Mouse (Mus musculus): ENCODE data around the gene Rffl. TPM values are rescaled to one million over a fixed set of nuclear protein-coding genes. Genes with fewer than 3 reads are reported as not detected.

Gene Rffl
- polyA plus RNA-seq, 1 experiment from 2014 or later = 4.7 TPM

Other genes starting within 250 kb of the Rffl start
- 0.32 and 0.35 TPM in 2 replicates for gene Cct6b, start 106.9 kb downstream of the Rffl start, polyA plus RNA-seq (2015; fragmentation: Nextera tagmentation; extraction: Ambion mirVana)
- gene Zfp830, start 106.9 kb downstream of the Rffl start, polyA plus RNA-seq (2015; fragmentation: Nextera tagmentation; extraction: Ambion mirVana) = 29.6 and 31.0 TPM in 2 replicates
- 27.0 and 29.9 TPM in 2 replicates for gene Lig3, start 90.1 kb downstream of the Rffl start, polyA plus RNA-seq (2015; fragmentation: Nextera tagmentation; extraction: Ambion mirVana)
- gene Rad51d, start 19.4 kb upstream of the Rffl start, polyA plus RNA-seq (2015; fragmentation: Nextera tagmentation; extraction: Ambion mirVana) = 12.3 and 13.4 TPM in 2 replicates
- 0.71 and 0.80 TPM in 2 replicates for gene Fndc8, start 20.9 kb upstream of the Rffl start, polyA plus RNA-seq (2015; fragmentation: Nextera tagmentation; extraction: Ambion mirVana)
- 27.3 and 35.3 TPM in 2 replicates for gene Nle1, start 37.2 kb upstream of the Rffl start, polyA plus RNA-seq (2015; fragmentation: Nextera tagmentation; extraction: Ambion mirVana)
- 1.2 and 1.3 TPM in 2 replicates for gene Unc45b, start 39.3 kb upstream of the Rffl start, polyA plus RNA-seq (2015; fragmentation: Nextera tagmentation; extraction: Ambion mirVana)
- 1.00 and 1.0 TPM in 2 replicates for gene Slfn5, start 80.1 kb upstream of the Rffl start, polyA plus RNA-seq (2015; fragmentation: Nextera tagmentation; extraction: Ambion mirVana)
- gene Slfn9, start 120.6 kb upstream of the Rffl start, polyA plus RNA-seq (2015; fragmentation: Nextera tagmentation; extraction: Ambion mirVana) = 2.7 and 2.8 TPM in 2 replicates
- gene Slfn8, start 149.6 kb upstream of the Rffl start, polyA plus RNA-seq (2015; fragmentation: Nextera tagmentation; extraction: Ambion mirVana) = 0.10 and 0.35 TPM in 2 replicates
- gene Slfn2, start 193.9 kb upstream of the Rffl start, polyA plus RNA-seq (2015; fragmentation: Nextera tagmentation; extraction: Ambion mirVana) = 1.3 TPM in 2 replicates
- not detected in 2 replicates for gene Slfn1, start 245.6 kb upstream of the Rffl start, polyA plus RNA-seq (2015; fragmentation: Nextera tagmentation; extraction: Ambion mirVana)